Mouse (Mus musculus) lung, postnatal 14 days (tissue): Measurements from ENCODE around the gene Gm8947.

ENCODE experiments used
- DNase-seq: peaks from one replicate; pipeline ENCODE4 v3.0.0; 2021

The Gm8947 gene

GRCm38 (mm10) chr1:151228320-151228989 lies 36.3 kb downstream of the Gm8947 start:
- DNase-seq, result no peak

GRCm38 (mm10) chr1:151232346-151232745 lies 40.2 kb downstream of the Gm8947 start:
- no peak for DNase-seq

- no peak for DNase-seq
Observed at GRCm38 (mm10) chr1:151233756-151234155, 41.6 kb downstream of the Gm8947 start.

GRCm38 (mm10) chr1:151235574-151235973 lies 43.4 kb downstream of the Gm8947 start:
- DNase-seq, result no peak

- no peak for DNase-seq
Observed at GRCm38 (mm10) chr1:151236141-151236930, 44.2 kb downstream of the Gm8947 start.

- peak; percentile 27 for DNase-seq
Observed at GRCm38 (mm10) chr1:151237780-151238179, 45.6 kb downstream of the Gm8947 start.

- no peak for DNase-seq
Observed at GRCm38 (mm10) chr1:151243332-151243731, 51.2 kb downstream of the Gm8947 start.
